Comparison of ENCODE assay signal across 15 mouse cellular contexts in genomic region chr4:128989678-128990077, GRCm38 (mm10). TPM values are rescaled to one million over a fixed set of nuclear protein-coding genes. Genes with fewer than 3 reads are reported as not detected.
DNase-seq lines count a peak whose midpoint lies in the region; ATAC-seq lines count a peak whose summit lies in the region.
"Had no signal": no experiment of that assay in that cellular context is flagged by ENCODE, and none has a peak within 500 bp of the region (broad histone marks: within the 10 kb centered on the region; RNA-seq: fewer than 3 reads in every experiment).

No protein-coding gene starts in this region.

- H3K9ac ChIP-seq in heart, embryonic 13.5 days, result 0 out of 2 replicates have a peak overlapping the region, but pooled peaks have one; percentile 26
- H3K9ac ChIP-seq in midbrain, embryonic 11.5 days (ENCODE audit: low read length), result no peak overlapping the region
- H3K9ac ChIP-seq in midbrain, embryonic 16.5 days (ENCODE audit: low read depth, low read length), result no peak overlapping the region
- H3K9ac ChIP-seq: forebrain, embryonic 13.5 days; heart, embryonic 12.5 days; hindbrain, embryonic 14.5 days; midbrain, embryonic 13.5 days had no signal

- no peak for ATAC-seq in heart, embryonic 13.5 days (ENCODE audit: extremely low read depth, insufficient number of reproducible peaks, low FRiP score, low TSS enrichment)
- no peak for ATAC-seq in midbrain, embryonic 11.5 days (ENCODE audit: low FRiP score)
- no peak for ATAC-seq in midbrain, embryonic 16.5 days
- ATAC-seq: forebrain, embryonic 13.5 days; midbrain, embryonic 13.5 days had no signal

- H3K27me3 ChIP-seq in heart, embryonic 13.5 days (replicated peaks), result peaks cover 7% of the 10 kb centered on the region; the same call in 1 of the 2 replicates
- H3K27me3 ChIP-seq in midbrain, embryonic 11.5 days (ENCODE audit: control insufficient read depth, insufficient read depth, low read length), result no peaks in the 10 kb centered on the region
- H3K27me3 ChIP-seq in midbrain, embryonic 16.5 days (ENCODE audit: control insufficient read depth, insufficient read depth, low read depth, low read length), result no peaks in the 10 kb centered on the region
- H3K27me3 ChIP-seq: heart, embryonic 12.5 days had no signal

- intact Hi-C loops in heart, postnatal 14 days (cut with DNase I), result no loop called here

- H3K4me3 ChIP-seq in heart, embryonic 13.5 days, result no peak overlapping the region
- H3K4me3 ChIP-seq in midbrain, embryonic 11.5 days (ENCODE audit: low read depth, low read length), result no peak overlapping the region
- H3K4me3 ChIP-seq in midbrain, embryonic 16.5 days (ENCODE audit: low read depth, low read length), result no peak overlapping the region
- H3K4me3 ChIP-seq: forebrain, embryonic 13.5 days; heart, embryonic 12.5 days; midbrain, embryonic 13.5 days had no signal

- no peak overlapping the region for H3K27ac ChIP-seq in heart, embryonic 13.5 days (replicated peaks)
- no peak overlapping the region for H3K27ac ChIP-seq in midbrain, embryonic 11.5 days (ENCODE audit: low read depth, low read length)
- no peak overlapping the region for H3K27ac ChIP-seq in midbrain, embryonic 16.5 days (ENCODE audit: low read length)
- H3K27ac ChIP-seq: forebrain, embryonic 13.5 days; hindbrain, embryonic 14.5 days; kidney, postnatal 0 days; midbrain, embryonic 13.5 days had no signal

- 47% methylated on average over 11 of the region's 11 CpGs for WGBS in heart, embryonic 13.5 days
- 58% methylated on average over 11 of the region's 11 CpGs for WGBS in midbrain, embryonic 11.5 days
- 47% methylated on average over 11 of the region's 11 CpGs for WGBS in midbrain, embryonic 16.5 days

- H3K4me2 ChIP-seq in heart, embryonic 13.5 days, result no peak overlapping the region
- no peak overlapping the region for H3K4me2 ChIP-seq in midbrain, embryonic 11.5 days
- no peak overlapping the region for H3K4me2 ChIP-seq in midbrain, embryonic 16.5 days (ENCODE audit: low read length)
- H3K4me2 ChIP-seq: forebrain, embryonic 13.5 days; heart, embryonic 12.5 days; hindbrain, embryonic 14.5 days; midbrain, embryonic 13.5 days had no signal

- no peaks in the 10 kb centered on the region for H3K36me3 ChIP-seq in heart, embryonic 13.5 days
- no peaks in the 10 kb centered on the region for H3K36me3 ChIP-seq in midbrain, embryonic 11.5 days (ENCODE audit: control insufficient read depth, insufficient read depth, low read length)
- H3K36me3 ChIP-seq in midbrain, embryonic 16.5 days (ENCODE audit: control insufficient read depth, insufficient read depth, low read length), result no peaks in the 10 kb centered on the region
- H3K36me3 ChIP-seq: heart, embryonic 12.5 days; midbrain, embryonic 13.5 days had no signal

- H3K9me3 ChIP-seq in heart, embryonic 13.5 days, result no peaks in the 10 kb centered on the region
- no peaks in the 10 kb centered on the region for H3K9me3 ChIP-seq in midbrain, embryonic 11.5 days (ENCODE audit: control insufficient read depth, low read length)
- no peaks in the 10 kb centered on the region for H3K9me3 ChIP-seq in midbrain, embryonic 16.5 days (replicated peaks; ENCODE audit: control insufficient read depth, low read length, poor library complexity, severe bottlenecking)
- H3K9me3 ChIP-seq: forebrain, embryonic 13.5 days; heart, embryonic 12.5 days; midbrain, embryonic 13.5 days had no signal

- peaks cover 19% of the 10 kb centered on the region for H3K4me1 ChIP-seq in heart, embryonic 13.5 days
- H3K4me1 ChIP-seq in midbrain, embryonic 11.5 days (ENCODE audit: control insufficient read depth, insufficient read depth, low read length), result peaks cover 10% of the 10 kb centered on the region
- H3K4me1 ChIP-seq in midbrain, embryonic 16.5 days (ENCODE audit: control insufficient read depth, insufficient read depth, low read length), result peaks cover 13% of the 10 kb centered on the region

- no peak for DNase-seq in heart, postnatal 14 days
- DNase-seq in midbrain, embryonic 11.5 days (ENCODE audit: low spot score, missing footprints), result peak; percentile 51
- DNase-seq in kidney, postnatal 10 days, result peak; percentile 73
- no peak for DNase-seq in gastrocnemius, adult 8-10 months (ENCODE audit: low spot score in 2 of 2)
- no peak for DNase-seq in urinary bladder, postnatal 4 days (ENCODE audit: low spot score in 2 of 2)
- DNase-seq: B cell, adult 2 months; cerebellum, adult 8-10 months; thymus, postnatal 25 days had no signal

RNA-seq across cellular contexts. Expression of gene Ak2, which starts 2.1 kb away (rescaled TPM):
- 147 and 167 TPM in 2 replicates for polyA plus RNA-seq in heart, embryonic 13.5 days (2015; fragmentation: Nextera tagmentation; extraction: Ambion mirVana)
- total RNA-seq in heart, postnatal 14 days (2021), result 10 to 100 TPM; 66.0 to 66.7 TPM
- polyA plus RNA-seq in midbrain, embryonic 11.5 days (2014; fragmentation: Nextera tagmentation; extraction: Ambion mirVana), result 131 and 141 TPM in 2 replicates
- 81.6 and 81.7 TPM in 2 replicates for polyA plus RNA-seq in midbrain, embryonic 16.5 days (2015; fragmentation: Nextera tagmentation; extraction: Ambion mirVana)
- total RNA-seq in gastrocnemius, adult 8-10 months (2022), result 10 to 100 TPM; 24.9 to 28.2 (median 26.3) TPM

RNA-seq across cellular contexts. Expression of gene Azin2, which starts 27.4 kb away (rescaled TPM):
- polyA plus RNA-seq in heart, embryonic 13.5 days (2015; fragmentation: Nextera tagmentation; extraction: Ambion mirVana), result 7.4 TPM in 2 replicates
- total RNA-seq in heart, postnatal 14 days (2021), result 1 to 10 TPM; 2.5 to 3.2 TPM
- 11.5 and 14.4 TPM in 2 replicates for polyA plus RNA-seq in midbrain, embryonic 11.5 days (2014; fragmentation: Nextera tagmentation; extraction: Ambion mirVana)
- 16.6 and 20.2 TPM in 2 replicates for polyA plus RNA-seq in midbrain, embryonic 16.5 days (2015; fragmentation: Nextera tagmentation; extraction: Ambion mirVana)
- 1 to 10 TPM; 2.1 to 3.8 (median 2.7) TPM for total RNA-seq in gastrocnemius, adult 8-10 months (2022)

Comparison
In these comparisons a context has a peak if more than half of its experiments do, and no peak if none do; other contexts are left out.
1. DNase-seq: peak in midbrain, embryonic 11.5 days (single experiment) and kidney, postnatal 10 days (single experiment); none in heart, postnatal 14 days (0 of 2), gastrocnemius, adult 8-10 months (0 of 2) and urinary bladder, postnatal 4 days (0 of 2).